Mouse (Mus musculus): Measurements from ENCODE around the gene Fads2. TPM values are rescaled to one million over a fixed set of nuclear protein-coding genes. Genes with fewer than 3 reads are reported as not detected.
A peak's percentile ranks its signal among the peaks of the same experiment; 100 is the strongest.

Fads2 gene
- polyA plus RNA-seq, 1 experiment from 2014 or later, result 229 TPM

GRCm38 (mm10) chr19:10097826-10098225 lies 3.7 kb downstream of the Fads2 start:
- Histone ChIP-seq H3K27ac (replicated peaks) (peak overlapping the region; percentile 49; the same call in 1 of the 2 replicates), H3K36me3 (peaks cover 9% of the 10 kb centered on the region), H3K27me3 (no peaks in the 10 kb centered on the region), H3K9ac (0 out of 2 replicates have a peak overlapping the region, but pooled peaks have one; percentile 7), H3K4me2 (peak overlapping the region; percentile 74), H3K4me3 (peak overlapping the region; percentile 17), H3K9me3 (no peaks in the 10 kb centered on the region), H3K4me1 (replicated peaks) (peaks cover 69% of the 10 kb centered on the region)
- ATAC-seq (ENCODE audit: low FRiP score, low read depth), result no peak
- 20% methylated on average over 5 of the region's 5 CpGs for WGBS

DNA sequence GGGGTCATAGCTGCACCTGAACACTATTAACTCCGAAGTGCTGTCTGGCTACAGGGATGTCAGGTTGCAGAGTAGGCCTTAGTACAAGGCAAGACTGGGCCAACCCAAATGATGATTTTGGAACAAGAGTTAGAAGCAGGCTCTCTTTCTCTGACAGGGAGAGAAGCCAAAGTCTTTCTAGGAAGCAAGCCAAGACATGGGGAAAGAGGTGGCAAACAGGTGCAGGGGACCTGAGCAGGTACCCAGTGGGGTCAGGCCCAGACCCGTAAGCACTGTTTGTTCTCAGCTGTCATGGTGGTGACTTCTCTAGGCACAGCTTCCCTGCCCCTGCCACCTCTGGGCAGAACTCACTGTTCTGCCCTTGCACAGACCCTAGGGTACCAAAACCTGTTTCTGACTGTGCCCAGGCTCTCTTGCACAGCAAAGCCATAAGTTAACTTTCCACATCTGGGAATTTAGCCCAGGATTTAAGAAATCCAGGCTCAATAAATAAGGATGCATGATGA lies 5.1 kb downstream of the Fads2 start:
- no peak overlapping the region for H3K27ac ChIP-seq (replicated peaks)
- peaks cover 11% of the 10 kb centered on the region for H3K36me3 ChIP-seq
- H3K9ac ChIP-seq, result no peak overlapping the region
- WGBS, result 86% methylated on average over 2 of the region's 2 CpGs
- no peaks in the 10 kb centered on the region for H3K9me3 ChIP-seq
- no peak for ATAC-seq (ENCODE audit: low FRiP score, low read depth)
- peak overlapping the region; percentile 74; the same call in 1 of the 2 replicates for H3K4me2 ChIP-seq
- H3K4me3 ChIP-seq, result no peak overlapping the region
- peaks cover 62% of the 10 kb centered on the region for H3K4me1 ChIP-seq (replicated peaks)
- H3K27me3 ChIP-seq, result no peaks in the 10 kb centered on the region

- Histone ChIP-seq H3K9me3 (no peaks in the 10 kb centered on the region), H3K4me3 (no peak overlapping the region), H3K4me1 (replicated peaks) (peaks cover 55% of the 10 kb centered on the region), H3K4me2 (0 out of 2 replicates have a peak overlapping the region, but pooled peaks have one; percentile 5), H3K27ac (replicated peaks) (no peak overlapping the region), H3K36me3 (peaks cover 28% of the 10 kb centered on the region), H3K9ac (no peak overlapping the region), H3K27me3 (no peaks in the 10 kb centered on the region)
- WGBS, result 81% methylated on average over 4 of the region's 4 CpGs
- ATAC-seq (ENCODE audit: low FRiP score, low read depth), result no peak
Measured at GRCm38 (mm10) chr19:10094695-10095094, 6.9 kb downstream of the Fads2 start.

DNA sequence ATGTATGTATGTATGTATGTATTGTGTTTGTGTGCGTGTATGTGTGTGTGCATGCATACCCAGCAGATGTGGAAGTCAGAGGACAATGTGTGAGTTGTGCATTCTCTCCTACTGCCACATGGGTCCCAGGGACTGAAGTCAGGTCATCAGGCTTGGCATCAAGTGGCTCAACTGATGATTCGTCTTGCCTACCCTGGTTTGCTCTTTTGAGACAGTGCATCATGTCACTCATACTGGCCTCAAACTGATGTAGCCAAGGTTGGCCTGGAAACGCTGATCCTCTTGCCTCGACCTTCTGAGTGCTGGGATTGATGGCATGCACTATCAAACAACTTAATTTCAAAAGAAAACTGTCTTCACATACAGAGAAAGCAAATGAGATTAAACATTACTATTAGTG lies 7.7 kb downstream of the Fads2 start:
- Histone ChIP-seq H3K4me1 (replicated peaks) (peaks cover 47% of the 10 kb centered on the region), H3K4me3 (no peak overlapping the region), H3K36me3 (peaks cover 37% of the 10 kb centered on the region), H3K4me2 (no peak overlapping the region), H3K27me3 (no peaks in the 10 kb centered on the region), H3K9me3 (no peaks in the 10 kb centered on the region), H3K9ac (no peak overlapping the region), H3K27ac (replicated peaks) (no peak overlapping the region)
- no peak for ATAC-seq (ENCODE audit: low FRiP score, low read depth)
- WGBS, result 89% methylated on average over 4 of the region's 4 CpGs

- no peak for ATAC-seq (ENCODE audit: low FRiP score, low read depth)
- Histone ChIP-seq H3K9ac (no peak overlapping the region), H3K4me3 (no peak overlapping the region), H3K27me3 (no peaks in the 10 kb centered on the region), H3K4me1 (replicated peaks) (no peaks in the 10 kb centered on the region), H3K27ac (replicated peaks) (no peak overlapping the region; the same call in 1 of the 2 replicates), H3K9me3 (no peaks in the 10 kb centered on the region), H3K36me3 (peaks cover 91% of the 10 kb centered on the region), H3K4me2 (no peak overlapping the region)
- WGBS, result 91% methylated on average over 4 of the region's 4 CpGs
Measured at GRCm38 (mm10) chr19:10086976-10087375, 14.6 kb downstream of the Fads2 start.

DNA sequence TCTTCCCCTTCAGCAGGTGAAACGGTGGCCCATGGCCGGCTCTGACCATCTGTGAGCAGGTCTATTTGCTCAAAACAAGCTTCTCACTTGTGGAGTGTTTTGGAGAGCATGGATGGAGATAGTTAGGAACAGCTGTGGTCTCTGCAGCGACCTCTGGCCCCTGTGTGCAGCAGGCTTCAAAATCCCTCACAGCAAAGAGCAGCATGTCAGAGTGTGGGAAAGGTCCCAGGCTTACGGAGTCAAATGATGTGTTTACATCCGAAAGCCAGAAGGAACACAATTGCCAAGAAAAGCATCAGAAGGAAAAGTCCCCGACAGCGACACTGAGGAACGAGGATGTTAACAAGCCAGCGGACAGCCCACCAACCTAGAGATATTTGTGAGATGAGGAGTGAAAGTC lies 16.1 kb downstream of the Fads2 start:
- Histone ChIP-seq H3K9ac (no peak overlapping the region), H3K27me3 (no peaks in the 10 kb centered on the region), H3K4me1 (replicated peaks) (no peaks in the 10 kb centered on the region), H3K4me3 (no peak overlapping the region), H3K36me3 (peaks cover 94% of the 10 kb centered on the region), H3K9me3 (no peaks in the 10 kb centered on the region), H3K27ac (replicated peaks) (no peak overlapping the region), H3K4me2 (no peak overlapping the region)
- ATAC-seq (ENCODE audit: low FRiP score, low read depth), result no peak
- WGBS, result 88% methylated on average over 9 of the region's 9 CpGs

DNA sequence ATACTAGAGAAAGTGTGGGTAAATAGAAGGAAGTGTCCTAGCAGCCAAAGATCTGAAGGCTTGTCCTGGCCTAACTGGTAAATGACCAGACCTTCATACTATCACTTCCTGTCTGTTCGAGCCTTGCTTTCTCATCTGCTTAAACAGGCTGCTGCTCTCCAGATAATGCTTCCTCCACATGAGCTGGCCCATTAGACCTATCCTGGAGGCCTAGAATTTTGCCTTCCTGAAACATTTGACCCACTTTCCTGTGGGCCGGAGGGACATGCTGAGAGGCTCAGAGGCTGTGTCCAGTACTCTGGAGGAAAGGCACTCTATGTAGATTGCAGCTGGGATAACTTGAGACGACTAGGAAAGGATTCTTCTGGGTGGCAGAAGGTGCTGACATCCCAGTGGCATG lies 19.4 kb downstream of the Fads2 start:
- no peaks in the 10 kb centered on the region for H3K27me3 ChIP-seq
- no peaks in the 10 kb centered on the region for H3K4me1 ChIP-seq (replicated peaks)
- no peaks in the 10 kb centered on the region for H3K9me3 ChIP-seq
- no peak overlapping the region for H3K4me3 ChIP-seq
- no peak overlapping the region for H3K9ac ChIP-seq
- H3K36me3 ChIP-seq, result peaks cover 94% of the 10 kb centered on the region
- 76% methylated on average over 3 of the region's 3 CpGs for WGBS
- H3K27ac ChIP-seq (replicated peaks), result no peak overlapping the region
- ATAC-seq (ENCODE audit: low FRiP score, low read depth), result no peak
- H3K4me2 ChIP-seq, result no peak overlapping the region

DNA sequence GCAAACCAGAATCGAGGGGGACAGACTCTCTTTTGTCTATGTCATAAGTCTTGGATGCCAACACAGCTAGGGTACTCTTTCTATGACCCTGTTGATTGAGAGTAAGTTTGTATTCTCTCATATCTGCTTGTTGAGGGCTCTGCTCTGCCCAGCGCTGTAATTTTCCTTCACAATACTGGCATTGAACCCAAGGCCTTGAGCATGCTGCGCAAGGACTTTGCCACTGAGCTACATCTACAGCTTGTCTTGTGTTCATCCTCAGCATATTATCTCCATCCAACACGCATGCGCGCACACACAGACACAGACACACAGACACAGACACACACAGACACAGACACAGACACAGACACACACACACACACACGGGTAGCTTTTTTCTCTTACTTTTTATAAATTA lies 21.2 kb downstream of the Fads2 start:
- H3K27me3 ChIP-seq, result no peaks in the 10 kb centered on the region
- H3K36me3 ChIP-seq, result peaks cover 95% of the 10 kb centered on the region
- WGBS, result 94% methylated on average over 7 of the region's 7 CpGs
- H3K4me3 ChIP-seq, result no peak overlapping the region
- H3K4me2 ChIP-seq, result no peak overlapping the region
- no peaks in the 10 kb centered on the region for H3K4me1 ChIP-seq (replicated peaks)
- H3K27ac ChIP-seq (replicated peaks), result no peak overlapping the region
- no peaks in the 10 kb centered on the region for H3K9me3 ChIP-seq
- ATAC-seq (ENCODE audit: low FRiP score, low read depth), result no peak
- H3K9ac ChIP-seq, result no peak overlapping the region

DNA sequence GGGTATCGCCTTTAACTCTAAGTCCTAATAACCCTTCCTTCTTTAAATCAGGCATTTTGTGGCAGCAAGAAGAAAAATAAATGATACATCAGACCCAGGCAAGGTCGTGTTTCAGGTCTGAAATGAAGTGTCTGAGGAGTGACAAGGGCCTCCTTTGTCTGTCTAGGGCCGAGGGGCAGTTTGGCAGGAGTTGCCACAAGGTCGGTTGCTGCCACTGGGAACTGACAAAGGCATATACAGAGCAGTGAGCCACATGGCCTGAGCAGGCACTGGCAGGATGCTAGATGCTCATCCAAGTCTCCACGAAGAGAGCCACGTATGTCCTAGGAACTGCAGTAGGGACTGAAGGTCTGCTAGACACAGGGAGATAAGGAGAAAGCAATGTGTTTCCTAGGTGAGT lies 23.2 kb downstream of the Fads2 start:
- peaks cover 97% of the 10 kb centered on the region for H3K36me3 ChIP-seq
- 78% methylated on average over 6 of the region's 6 CpGs for WGBS
- no peak for ATAC-seq (ENCODE audit: low FRiP score, low read depth)
- no peak overlapping the region for H3K4me3 ChIP-seq
- no peak overlapping the region for H3K4me2 ChIP-seq
- no peaks in the 10 kb centered on the region for H3K4me1 ChIP-seq (replicated peaks)
- H3K27ac ChIP-seq (replicated peaks), result no peak overlapping the region
- no peak overlapping the region for H3K9ac ChIP-seq
- no peaks in the 10 kb centered on the region for H3K27me3 ChIP-seq
- no peaks in the 10 kb centered on the region for H3K9me3 ChIP-seq

GRCm38 (mm10) chr19:10073145-10073544 lies 28.4 kb downstream of the Fads2 start:
- H3K27me3 ChIP-seq, result no peaks in the 10 kb centered on the region
- no peaks in the 10 kb centered on the region for H3K9me3 ChIP-seq
- no peak overlapping the region for H3K4me2 ChIP-seq
- no peak overlapping the region for H3K9ac ChIP-seq
- ATAC-seq (ENCODE audit: low FRiP score, low read depth), result no peak
- no peak overlapping the region for H3K27ac ChIP-seq (replicated peaks)
- peaks cover 86% of the 10 kb centered on the region for H3K36me3 ChIP-seq
- H3K4me1 ChIP-seq (replicated peaks), result 0 out of 2 replicates have a peak, but pooled peaks cover 3% of the 10 kb centered on the region
- H3K4me3 ChIP-seq, result no peak overlapping the region
- WGBS, result 89% methylated on average over 5 of the region's 5 CpGs

DNA sequence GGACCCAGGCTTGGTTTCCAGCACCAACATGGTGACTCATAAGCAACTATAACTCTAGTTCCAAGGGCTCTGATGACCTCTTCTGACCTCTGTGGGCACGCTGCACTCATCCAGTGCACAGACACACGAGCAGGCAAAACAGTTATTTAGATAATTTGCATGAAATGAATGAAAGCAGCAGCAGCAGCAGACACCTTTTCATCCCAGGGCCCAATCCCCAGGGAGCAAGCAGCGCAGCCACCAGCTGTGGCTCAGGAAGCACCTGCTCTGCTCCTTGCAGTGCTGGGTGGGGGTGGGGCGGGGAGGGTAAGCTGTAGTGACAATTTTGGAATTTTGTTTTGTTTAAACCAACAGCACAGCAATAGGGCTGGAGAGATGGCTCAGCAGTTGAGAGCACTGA lies 29.7 kb downstream of the Fads2 start:
- Histone ChIP-seq H3K4me2 (no peak overlapping the region), H3K9ac (no peak overlapping the region), H3K9me3 (no peaks in the 10 kb centered on the region), H3K27ac (replicated peaks) (peak overlapping the region; percentile 32; the same call in 1 of the 2 replicates), H3K4me1 (replicated peaks) (0 out of 2 replicates have a peak, but pooled peaks cover 3% of the 10 kb centered on the region), H3K4me3 (no peak overlapping the region), H3K27me3 (no peaks in the 10 kb centered on the region), H3K36me3 (peaks cover 80% of the 10 kb centered on the region)
- ATAC-seq (ENCODE audit: low FRiP score, low read depth), result no peak
- WGBS, result 52% methylated on average over 4 of the region's 4 CpGs

DNA sequence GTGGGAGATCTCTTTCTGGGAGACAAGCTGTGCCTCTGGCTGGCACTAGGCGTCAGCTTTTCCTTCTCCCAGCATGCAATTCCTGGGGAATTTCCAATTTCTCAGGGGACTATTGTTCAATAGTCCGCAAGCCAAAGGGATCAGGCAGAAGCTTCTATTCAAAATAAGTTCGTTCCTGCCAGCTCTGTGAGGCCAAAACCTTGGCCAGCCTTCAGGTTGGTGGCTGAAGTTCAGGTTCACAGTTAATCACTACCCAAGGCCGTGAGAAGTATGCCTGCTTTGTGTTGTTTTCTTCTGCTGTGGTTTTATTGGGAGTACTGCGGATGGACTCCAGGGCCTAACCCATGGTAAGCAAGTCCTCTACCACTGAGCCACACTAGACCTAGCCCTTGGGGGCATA lies 30.4 kb downstream of the Fads2 start:
- no peaks in the 10 kb centered on the region for H3K9me3 ChIP-seq
- H3K27me3 ChIP-seq, result no peaks in the 10 kb centered on the region
- peaks cover 80% of the 10 kb centered on the region for H3K36me3 ChIP-seq
- WGBS, result 60% methylated on average over 5 of the region's 5 CpGs
- 0 out of 2 replicates have a peak, but pooled peaks cover 3% of the 10 kb centered on the region for H3K4me1 ChIP-seq (replicated peaks)
- H3K4me3 ChIP-seq, result no peak overlapping the region
- H3K4me2 ChIP-seq, result no peak overlapping the region
- H3K9ac ChIP-seq, result no peak overlapping the region
- peak overlapping the region; percentile 32; the same call in 1 of the 2 replicates for H3K27ac ChIP-seq (replicated peaks)
- peak; percentile 35 for ATAC-seq (ENCODE audit: low FRiP score, low read depth)
